Mouse (Mus musculus): ENCODE results near the gene Atp11a. TPM values are rescaled to one million over a fixed set of nuclear protein-coding genes. Genes with fewer than 3 reads are reported as not detected.

Atp11a gene
- polyA plus RNA-seq, 1 experiment from 2014 or later = 17.0 TPM

DNA sequence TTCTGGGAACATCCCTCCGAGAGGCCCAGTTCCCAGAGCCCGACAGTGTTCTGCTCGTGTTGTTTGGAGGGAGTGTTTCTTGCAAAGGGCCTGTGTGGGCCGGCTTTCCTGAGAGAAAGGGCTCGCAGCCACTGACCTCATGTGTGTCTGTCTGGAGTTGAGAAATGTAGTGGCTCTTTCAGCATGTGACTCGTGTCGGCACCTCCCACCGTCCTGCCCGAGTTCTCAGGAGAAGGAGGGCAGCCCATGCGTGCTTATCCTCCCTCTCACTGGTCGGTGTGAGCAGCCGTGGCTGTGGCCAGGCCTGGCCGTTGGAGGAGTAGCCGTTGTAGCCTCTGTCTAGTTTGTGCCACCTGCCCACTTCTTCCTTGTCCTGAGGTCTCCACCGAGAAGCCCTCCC, 99.2 kb downstream of the Atp11a start:
- peaks cover 63% of the 10 kb centered on the region for H3K36me3 ChIP-seq
- peak; percentile 67 for ATAC-seq (replicated peaks; ENCODE audit: low FRiP score)

DNA sequence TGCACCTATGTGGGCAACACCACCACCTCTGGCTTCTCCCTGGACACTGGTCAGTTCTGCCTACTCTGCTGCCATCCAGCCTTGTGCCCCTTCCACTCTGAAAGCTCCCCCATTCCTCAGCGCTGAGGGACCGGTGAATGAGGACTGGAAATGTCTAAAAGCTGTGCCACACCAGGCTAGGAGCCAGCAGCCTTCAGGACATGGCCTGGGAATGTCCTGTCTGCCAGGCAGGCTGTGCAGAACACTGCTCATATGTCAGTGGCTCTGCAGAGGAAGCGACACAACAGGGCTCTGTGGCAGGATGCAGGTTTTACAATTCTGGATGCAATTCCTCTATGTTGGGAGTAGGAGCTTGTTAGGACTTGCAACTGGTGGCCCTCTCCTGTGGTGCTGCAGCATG, 106.2 kb downstream of the Atp11a start:
- Histone ChIP-seq H3K4me3 (replicated peaks) (no peak overlapping the region), H3K27me3 (no peaks in the 10 kb centered on the region), H3K9ac (no peak overlapping the region), H3K4me1 (no peaks in the 10 kb centered on the region), H3K27ac (no peak overlapping the region), H3K9me3 (replicated peaks) (no peaks in the 10 kb centered on the region), H3K36me3 (peaks cover 69% of the 10 kb centered on the region), H3K4me2 (no peak overlapping the region)
- no peak for ATAC-seq (replicated peaks; ENCODE audit: low FRiP score)
- WGBS = 86% methylated on average over 3 of the region's 3 CpGs

More for the DNA sequence above, 99.2 kb downstream of the Atp11a start:
- Histone ChIP-seq H3K4me1 (0 out of 2 replicates have a peak, but pooled peaks cover 9% of the 10 kb centered on the region), H3K27ac (no peak overlapping the region), H3K4me3 (replicated peaks) (no peak overlapping the region), H3K27me3 (no peaks in the 10 kb centered on the region), H3K4me2 (no peak overlapping the region), H3K9me3 (replicated peaks) (no peaks in the 10 kb centered on the region), H3K9ac (no peak overlapping the region)
- 43% methylated on average over 15 of the region's 15 CpGs for WGBS

DNA sequence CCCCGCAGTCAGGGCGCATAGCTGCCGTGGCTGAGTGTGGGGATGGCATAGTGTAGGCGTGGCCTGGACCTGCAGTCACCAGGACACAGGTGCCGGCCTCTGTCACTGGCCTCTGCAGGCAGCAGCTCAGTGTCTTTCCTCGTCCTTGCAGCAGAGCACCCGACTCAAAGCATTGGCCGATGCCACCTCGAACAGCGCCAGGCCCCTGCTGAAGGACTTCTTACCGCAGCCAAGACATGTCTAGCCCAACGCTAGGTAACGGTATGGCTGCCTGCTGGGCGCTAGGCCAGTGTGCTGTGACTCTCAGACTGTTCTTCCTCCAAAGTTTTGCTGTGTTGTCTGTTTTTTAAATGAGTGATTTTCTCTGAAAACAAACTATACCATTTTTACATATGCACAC, 106.8 kb downstream of the Atp11a start:
- H3K4me1 ChIP-seq = no peaks in the 10 kb centered on the region
- no peak overlapping the region for H3K4me3 ChIP-seq (replicated peaks)
- H3K27ac ChIP-seq = no peak overlapping the region
- no peaks in the 10 kb centered on the region for H3K27me3 ChIP-seq
- no peak overlapping the region for H3K9ac ChIP-seq
- 88% methylated on average over 14 of the region's 14 CpGs for WGBS
- peaks cover 64% of the 10 kb centered on the region for H3K36me3 ChIP-seq
- ATAC-seq (replicated peaks; ENCODE audit: low FRiP score) = no peak
- H3K9me3 ChIP-seq (replicated peaks) = no peaks in the 10 kb centered on the region
- no peak overlapping the region for H3K4me2 ChIP-seq

DNA sequence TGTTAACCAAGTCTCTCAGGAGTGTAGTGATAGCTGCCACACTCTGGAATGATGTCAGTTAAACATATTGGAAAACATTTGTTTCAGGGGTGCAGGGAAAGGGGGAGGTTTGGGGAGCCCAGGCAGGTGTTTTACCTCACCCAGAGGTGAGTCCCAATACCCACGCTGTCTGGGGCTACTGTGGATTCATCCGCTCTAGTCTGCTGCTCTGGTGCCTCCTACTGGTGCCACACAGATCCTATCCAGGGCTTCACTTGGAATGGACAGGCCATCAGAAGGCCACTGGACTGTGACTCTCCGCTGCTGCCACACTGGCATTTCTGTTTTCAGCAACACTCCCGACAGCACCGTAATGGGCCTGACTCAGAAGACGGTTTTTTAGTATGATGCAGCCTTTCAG, 109.0 kb downstream of the Atp11a start:
- Histone ChIP-seq H3K9ac (no peak overlapping the region), H3K4me2 (no peak overlapping the region), H3K4me1 (no peaks in the 10 kb centered on the region), H3K27me3 (no peaks in the 10 kb centered on the region), H3K4me3 (replicated peaks) (no peak overlapping the region), H3K27ac (no peak overlapping the region), H3K36me3 (peaks cover 48% of the 10 kb centered on the region), H3K9me3 (replicated peaks) (no peaks in the 10 kb centered on the region)
- ATAC-seq (replicated peaks; ENCODE audit: low FRiP score) = no peak
- 55% methylated on average over 6 of the region's 6 CpGs for WGBS

DNA sequence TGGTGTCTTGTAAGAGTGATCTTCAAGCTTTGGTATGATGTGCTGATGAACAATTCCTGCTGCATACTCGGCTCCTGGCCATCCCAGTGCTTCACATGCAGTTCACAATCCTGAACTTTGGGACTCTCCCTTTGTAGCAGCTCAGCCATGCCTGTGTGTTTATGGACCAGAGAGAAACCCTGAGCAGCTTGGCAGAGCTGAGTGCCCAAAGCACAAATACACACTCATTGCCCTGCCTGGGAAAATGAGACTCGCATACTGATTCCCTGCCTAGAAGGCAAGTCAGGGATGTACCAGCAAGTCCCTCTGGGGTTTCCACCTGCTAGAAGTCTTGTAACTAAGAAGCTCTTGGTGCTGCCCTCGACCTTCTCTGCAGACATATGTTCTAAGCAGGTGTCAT, 112.8 kb downstream of the Atp11a start:
- Histone ChIP-seq H3K9ac (no peak overlapping the region), H3K4me1 (peaks cover 17% of the 10 kb centered on the region), H3K4me3 (replicated peaks) (no peak overlapping the region), H3K4me2 (no peak overlapping the region), H3K36me3 (peaks cover 11% of the 10 kb centered on the region; the same call in 1 of the 2 replicates), H3K9me3 (replicated peaks) (no peaks in the 10 kb centered on the region), H3K27me3 (peaks cover 8% of the 10 kb centered on the region), H3K27ac (no peak overlapping the region)
- ATAC-seq (replicated peaks; ENCODE audit: low FRiP score) = no peak
- 67% methylated on average over 3 of the region's 3 CpGs for WGBS

DNA sequence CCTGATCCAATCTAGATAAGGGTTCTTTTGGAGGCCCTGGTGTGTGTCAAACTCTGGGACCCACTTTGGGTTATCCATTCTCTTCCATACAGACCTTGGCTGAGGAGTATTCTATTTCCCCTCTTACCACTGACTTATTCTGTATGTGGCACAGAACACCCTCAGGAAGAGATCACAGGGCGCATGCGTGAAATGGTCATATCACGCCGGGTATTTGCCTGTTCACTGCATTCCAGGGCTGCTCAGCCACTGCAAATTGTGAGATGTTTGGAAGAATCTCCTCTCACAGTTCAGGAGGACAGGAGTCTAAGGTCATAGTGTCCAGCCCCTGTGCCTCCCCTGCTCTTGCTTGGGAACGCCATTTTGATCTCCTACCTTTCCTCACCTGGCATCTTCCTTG, 113.8 kb downstream of the Atp11a start:
- Histone ChIP-seq H3K27me3 (peaks cover 10% of the 10 kb centered on the region), H3K9me3 (replicated peaks) (no peaks in the 10 kb centered on the region), H3K4me2 (no peak overlapping the region), H3K36me3 (peaks cover 1% of the 10 kb centered on the region; the same call in 1 of the 2 replicates), H3K27ac (no peak overlapping the region), H3K4me1 (peaks cover 27% of the 10 kb centered on the region), H3K4me3 (replicated peaks) (no peak overlapping the region), H3K9ac (no peak overlapping the region)
- WGBS = 92% methylated on average over 5 of the region's 5 CpGs
- no peak for ATAC-seq (replicated peaks; ENCODE audit: low FRiP score)

DNA sequence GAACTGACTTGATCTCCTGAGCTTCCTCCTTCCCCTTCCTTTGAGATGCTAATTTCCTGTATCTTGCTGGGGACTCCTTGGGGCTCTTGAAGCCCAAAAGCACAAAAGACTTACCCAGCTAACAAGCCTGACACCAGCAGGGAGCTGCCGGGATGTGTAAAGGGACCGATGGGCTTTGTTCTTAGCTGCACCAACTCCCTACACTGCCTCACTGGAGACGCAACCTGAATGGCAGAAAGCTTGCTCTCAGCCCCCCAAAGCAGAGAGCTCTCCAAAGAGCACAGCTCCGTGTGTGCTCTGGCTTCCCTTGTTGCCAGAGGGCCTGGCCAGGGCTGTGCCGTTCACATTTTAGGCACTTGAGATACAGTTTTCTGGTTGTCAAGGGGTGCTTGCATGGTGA, 114.6 kb downstream of the Atp11a start:
- H3K27me3 ChIP-seq = peaks cover 13% of the 10 kb centered on the region
- no peak overlapping the region for H3K9ac ChIP-seq
- 18% methylated on average over 5 of the region's 5 CpGs for WGBS
- no peak overlapping the region for H3K4me2 ChIP-seq
- no peak for ATAC-seq (replicated peaks; ENCODE audit: low FRiP score)
- no peak overlapping the region for H3K4me3 ChIP-seq (replicated peaks)
- H3K9me3 ChIP-seq (replicated peaks) = no peaks in the 10 kb centered on the region
- no peaks in the 10 kb centered on the region for H3K36me3 ChIP-seq
- H3K27ac ChIP-seq = no peak overlapping the region
- peaks cover 35% of the 10 kb centered on the region for H3K4me1 ChIP-seq

DNA sequence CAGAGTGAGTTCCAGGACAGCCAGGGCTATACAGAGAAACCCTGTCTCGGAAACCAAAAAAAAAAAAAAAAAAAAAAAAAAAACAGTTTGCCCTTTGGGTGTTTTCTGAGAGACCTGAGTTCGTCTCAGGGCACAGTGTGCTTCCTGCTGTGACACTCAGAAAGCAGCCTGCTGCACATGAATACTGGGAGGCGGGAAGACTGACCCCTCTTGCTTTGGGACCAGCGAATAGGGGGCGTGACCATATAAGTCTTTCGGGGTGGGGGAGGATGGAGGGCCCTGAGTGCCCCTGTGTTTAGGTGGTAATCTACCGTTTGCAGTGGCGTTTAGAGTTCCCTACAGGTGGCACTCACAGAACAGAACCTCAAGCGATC, 116.2 kb downstream of the Atp11a start:
- H3K9ac ChIP-seq = 0 out of 2 replicates have a peak overlapping the region, but pooled peaks have one; percentile 48
- H3K27me3 ChIP-seq = peaks cover 13% of the 10 kb centered on the region
- H3K4me2 ChIP-seq = peak overlapping the region; percentile 82
- 4% methylated on average over 9 of the region's 9 CpGs for WGBS
- H3K4me1 ChIP-seq = peaks cover 48% of the 10 kb centered on the region
- H3K4me3 ChIP-seq (replicated peaks) = peak overlapping the region; percentile 57
- ATAC-seq (replicated peaks; ENCODE audit: low FRiP score) = peak; percentile 8
- no peaks in the 10 kb centered on the region for H3K36me3 ChIP-seq
- 0 out of 2 replicates have a peak overlapping the region, but pooled peaks have one; percentile 22 for H3K27ac ChIP-seq
- no peaks in the 10 kb centered on the region for H3K9me3 ChIP-seq (replicated peaks)

DNA sequence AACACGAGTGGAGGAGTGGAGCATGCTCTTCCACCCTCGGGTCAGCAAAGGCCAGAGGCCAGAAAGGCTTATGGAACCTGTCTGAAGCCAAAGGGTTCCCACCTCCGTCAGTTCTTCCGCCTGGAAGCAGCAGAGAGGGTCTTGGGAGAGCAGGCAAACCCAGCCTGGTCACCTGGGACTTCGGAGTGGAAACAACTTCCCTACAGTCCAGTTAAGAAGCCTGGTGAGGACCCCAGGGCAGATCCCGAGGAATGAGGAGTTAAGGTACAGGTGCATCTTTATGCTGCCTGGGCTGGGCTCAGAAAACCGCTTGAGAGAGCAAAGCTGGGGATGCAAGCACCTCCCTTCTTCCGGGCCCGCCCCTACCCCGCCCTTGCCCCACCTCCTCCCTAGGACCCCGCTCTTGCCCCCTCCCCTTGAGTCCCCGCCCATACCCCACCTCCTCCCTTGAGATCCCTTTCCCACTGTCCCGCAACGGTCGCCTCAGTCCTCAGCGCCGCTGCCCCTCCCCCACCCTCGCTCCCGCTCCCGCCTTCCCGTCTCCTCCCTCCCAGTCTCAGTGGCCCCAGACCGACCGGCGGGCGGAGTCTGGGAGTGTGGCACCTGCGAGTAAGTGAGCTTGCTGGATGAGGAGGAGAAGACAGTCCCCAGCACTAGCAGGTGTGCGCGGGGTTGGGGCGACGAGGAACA, 116.7 kb downstream of the Atp11a start, which contains the start of gene Mcf2l:
Mcf2l (plus strand) TSS at position 450 of the 690 bp plus-strand sequence.
- no peaks in the 10 kb centered on the region for H3K36me3 ChIP-seq
- H3K4me2 ChIP-seq = peak within 1 kb of the TSS; percentile 82
- peak within 1 kb of the TSS; percentile 69 for H3K27ac ChIP-seq
- peak within 1 kb of the TSS; percentile 57 for H3K4me3 ChIP-seq (replicated peaks)
- H3K9me3 ChIP-seq (replicated peaks) = no peaks in the 10 kb centered on the region
- peaks cover 13% of the 10 kb centered on the region for H3K27me3 ChIP-seq
- peak within 1 kb of the TSS; percentile 48 for H3K9ac ChIP-seq
- WGBS = 1% methylated on average over 30 of the region's 30 CpGs
- peaks cover 53% of the 10 kb centered on the region for H3K4me1 ChIP-seq
- peak; percentile 79 for ATAC-seq (replicated peaks; ENCODE audit: low FRiP score)

DNA sequence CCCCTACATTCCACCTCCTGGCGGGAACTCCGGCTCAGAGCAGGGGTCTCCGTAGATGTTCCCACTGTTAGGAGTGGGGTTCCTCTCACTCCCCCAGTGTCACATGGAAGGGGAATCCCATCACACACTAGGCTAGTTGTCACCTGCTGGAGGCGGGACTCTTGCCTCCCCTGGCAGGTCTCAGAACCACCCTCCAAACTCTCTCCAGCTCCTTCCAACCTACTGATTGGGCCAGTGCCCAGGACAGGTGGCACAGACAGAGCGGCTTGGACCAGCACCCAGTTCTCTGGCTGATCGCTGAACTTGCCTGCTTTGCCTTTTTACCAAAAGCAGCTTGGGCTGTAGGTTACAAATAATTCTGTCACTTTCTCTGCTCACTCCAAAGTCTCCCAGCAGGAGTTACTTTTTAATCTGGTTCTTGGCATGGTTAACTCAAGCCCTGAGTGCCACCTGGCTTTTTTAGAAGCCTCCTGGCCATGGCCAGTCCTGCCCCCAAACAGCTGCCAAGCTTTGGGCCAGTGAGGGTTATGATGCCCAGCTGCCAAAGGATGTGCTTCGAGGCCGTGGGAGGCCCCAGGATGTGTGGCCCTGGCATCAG, 117.5 kb downstream of the Atp11a start:
- Histone ChIP-seq H3K4me1 (peaks cover 53% of the 10 kb centered on the region), H3K36me3 (no peaks in the 10 kb centered on the region), H3K9me3 (replicated peaks) (no peaks in the 10 kb centered on the region), H3K9ac (peak overlapping the region; percentile 48), H3K27me3 (peaks cover 13% of the 10 kb centered on the region), H3K4me2 (peak overlapping the region; percentile 82), H3K4me3 (replicated peaks) (peak overlapping the region; percentile 57), H3K27ac (peak overlapping the region; percentile 69)
- 16% methylated on average over 8 of the region's 8 CpGs for WGBS
- ATAC-seq (replicated peaks; ENCODE audit: low FRiP score) = peak; percentile 23

DNA sequence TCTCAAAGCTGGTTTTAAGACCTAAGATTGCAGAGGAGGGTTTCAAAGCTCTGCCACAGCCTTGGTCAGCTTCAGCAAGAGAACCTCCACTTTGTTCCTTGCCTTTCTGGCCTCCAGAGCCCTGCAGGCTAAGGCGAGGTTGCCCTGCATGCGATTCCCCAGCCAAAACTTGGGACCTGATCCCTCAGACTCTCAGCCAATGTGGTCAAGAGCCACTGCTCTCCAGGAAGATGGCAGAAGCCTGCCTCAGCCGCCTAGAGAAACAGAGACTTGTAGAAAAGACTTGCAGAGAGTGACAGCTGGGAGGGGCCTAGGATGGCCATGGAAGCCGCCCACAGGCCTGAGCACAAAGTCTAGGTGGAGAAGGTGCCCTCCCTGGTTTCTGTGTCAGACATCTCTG, 118.2 kb downstream of the Atp11a start:
- peaks cover 13% of the 10 kb centered on the region for H3K27me3 ChIP-seq
- H3K4me1 ChIP-seq = peaks cover 53% of the 10 kb centered on the region
- WGBS = 72% methylated on average over 4 of the region's 4 CpGs
- peak overlapping the region; percentile 57; the same call in 1 of the 2 replicates for H3K4me3 ChIP-seq (replicated peaks)
- H3K9me3 ChIP-seq (replicated peaks) = no peaks in the 10 kb centered on the region
- H3K27ac ChIP-seq = peak overlapping the region; percentile 69
- ATAC-seq (replicated peaks; ENCODE audit: low FRiP score) = no peak
- no peaks in the 10 kb centered on the region for H3K36me3 ChIP-seq
- H3K4me2 ChIP-seq = peak overlapping the region; percentile 82
- H3K9ac ChIP-seq = no peak overlapping the region

DNA sequence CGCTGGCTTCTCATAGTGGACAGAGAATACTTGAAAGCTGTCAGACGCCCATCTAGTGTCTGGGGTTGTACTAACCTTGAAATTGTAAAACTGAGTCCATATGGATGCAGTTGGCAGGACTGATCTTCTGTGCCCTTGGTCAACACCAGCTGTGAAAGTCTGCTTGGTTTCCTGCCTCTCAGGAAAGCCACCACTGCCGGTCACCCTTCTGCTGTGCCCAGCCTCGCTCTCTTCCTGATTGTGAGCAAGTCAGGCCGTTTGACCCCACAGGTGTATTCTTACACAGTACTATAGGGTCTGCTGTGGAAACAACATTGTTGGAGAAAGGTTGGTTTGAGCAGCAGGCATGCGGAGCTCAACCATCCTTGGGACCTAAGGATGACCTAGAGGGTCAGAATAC, 120.3 kb downstream of the Atp11a start:
- Histone ChIP-seq H3K27ac (no peak overlapping the region), H3K4me2 (no peak overlapping the region), H3K4me1 (peaks cover 53% of the 10 kb centered on the region), H3K36me3 (no peaks in the 10 kb centered on the region), H3K9me3 (replicated peaks) (no peaks in the 10 kb centered on the region), H3K4me3 (replicated peaks) (no peak overlapping the region), H3K9ac (no peak overlapping the region), H3K27me3 (peaks cover 11% of the 10 kb centered on the region)
- ATAC-seq (replicated peaks; ENCODE audit: low FRiP score) = no peak
- WGBS = 69% methylated on average over 6 of the region's 6 CpGs
